Mouse (Mus musculus) embryo, embryonic 9.5 days (tissue): ENCODE measurements around the gene Krcc1.
"Not testable (repeated sequence)": the region's sequence is repeated elsewhere in the genome, so short reads cannot be mapped to it uniquely, and the experiment has no call there.

Source experiments
- DNase-seq: peaks from one replicate; pipeline ENCODE4 v3.0.0-alpha.2; 2017; ENCODE audit errors: extremely low spot score

Krcc1 gene

GRCm38 (mm10) chr6:71262142-71262833 is 9.2 kb upstream of the Krcc1 start:
- no peak for DNase-seq

GRCm38 (mm10) chr6:71267603-71268002 is 3.9 kb upstream of the Krcc1 start:
- not testable (repeated sequence) for DNase-seq

DNA sequence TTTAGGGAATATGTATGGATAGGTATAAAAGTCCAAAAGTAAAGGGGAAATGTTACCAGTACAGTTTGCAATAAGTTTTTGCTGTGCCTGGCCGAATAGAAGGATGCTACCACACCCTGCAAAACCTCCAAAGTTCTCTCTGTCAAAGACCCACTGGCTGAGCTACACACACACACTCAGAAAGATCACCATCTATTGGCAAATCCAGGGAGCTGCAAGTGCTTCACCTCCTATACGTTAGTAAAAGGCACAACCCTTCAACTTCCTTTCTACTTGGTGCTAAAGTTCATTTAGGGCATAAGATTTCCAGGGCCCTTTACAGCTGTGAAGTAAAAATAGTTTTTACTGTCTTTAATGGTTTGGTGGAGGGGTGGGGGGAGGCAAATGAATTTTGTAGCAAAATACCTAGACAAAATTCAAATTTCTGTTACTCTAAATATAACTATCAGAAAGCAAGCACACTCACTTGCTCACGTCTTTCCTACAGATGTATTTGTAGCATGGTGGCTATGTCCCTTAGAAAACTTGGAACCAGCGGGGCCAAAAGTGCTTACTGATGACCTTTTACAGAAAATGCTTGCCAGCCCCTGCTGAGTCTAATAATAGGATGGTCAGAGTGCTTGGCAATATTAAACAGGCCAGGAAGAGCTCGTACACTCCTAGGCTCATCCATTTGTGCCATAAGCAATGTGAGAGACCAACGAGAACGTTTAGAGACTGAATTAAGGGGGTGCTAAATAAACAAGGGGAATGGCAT is 2.4 kb upstream of the Krcc1 start:
- DNase-seq: no peak

DNA sequence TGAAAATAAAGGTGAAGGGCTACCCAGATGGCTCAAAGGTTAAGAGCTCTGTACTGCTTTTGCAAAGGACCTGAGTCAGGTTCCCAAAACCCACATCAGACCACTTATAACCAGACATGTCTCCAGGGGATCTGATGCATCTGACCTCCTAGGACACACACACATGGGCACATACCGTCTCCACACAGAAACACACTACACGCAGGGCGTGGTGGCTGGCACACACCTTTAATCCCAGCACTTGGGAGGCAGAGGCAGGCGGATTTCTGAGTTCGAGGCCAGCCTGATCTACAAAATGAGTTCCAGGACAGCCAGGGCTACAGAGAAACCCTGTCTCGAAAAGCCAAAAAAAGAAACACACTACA is 1.8 kb upstream of the Krcc1 start:
- DNase-seq: not testable (repeated sequence)

DNA sequence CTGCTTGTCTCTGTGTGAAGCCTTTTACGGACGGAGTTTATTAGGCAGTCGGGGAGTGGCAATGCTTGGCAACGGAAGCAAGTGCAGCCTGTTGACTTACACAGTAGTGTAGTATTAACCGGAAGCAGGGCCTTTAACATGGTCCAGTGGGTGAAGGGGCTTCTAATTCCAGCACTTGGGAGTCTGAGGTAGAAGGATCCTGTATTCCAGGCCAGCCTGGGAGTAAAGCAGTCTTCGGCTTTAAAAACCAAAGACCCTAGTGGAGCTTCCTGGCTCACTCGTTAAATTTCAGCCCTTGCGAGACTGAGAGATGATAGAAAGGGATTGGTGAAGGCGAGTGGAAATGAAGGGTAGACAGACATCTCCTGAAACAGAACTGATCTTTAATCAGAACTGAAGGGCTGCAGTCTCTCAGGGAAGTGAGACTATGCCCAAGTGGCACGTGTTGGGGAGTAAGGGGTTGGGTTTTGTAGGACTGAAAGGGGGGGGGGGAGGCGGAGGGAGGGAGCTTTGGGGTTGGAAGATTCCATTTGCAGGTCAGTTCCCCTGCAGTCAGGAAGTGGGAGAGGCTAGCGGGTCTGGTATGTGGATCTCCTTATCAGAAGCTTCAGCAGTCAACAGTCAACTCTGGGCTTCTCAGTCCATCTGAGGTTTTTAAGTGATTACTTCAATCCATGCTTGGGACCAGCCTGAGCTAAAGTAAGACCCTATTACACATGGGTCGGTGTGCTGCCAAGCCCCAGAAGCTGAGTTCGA is 998 bp upstream of the Krcc1 start:
- DNase-seq: peak; percentile 76

GRCm38 (mm10) chr6:71271057-71271388 is 454 bp upstream of the Krcc1 start:
- no peak for DNase-seq

- peak; percentile 20 for DNase-seq
Observed at GRCm38 (mm10) chr6:71272316-71272741, 852 bp downstream of the Krcc1 start.

GRCm38 (mm10) chr6:71273715-71274114 is 2.2 kb downstream of the Krcc1 start:
- no peak for DNase-seq

DNA sequence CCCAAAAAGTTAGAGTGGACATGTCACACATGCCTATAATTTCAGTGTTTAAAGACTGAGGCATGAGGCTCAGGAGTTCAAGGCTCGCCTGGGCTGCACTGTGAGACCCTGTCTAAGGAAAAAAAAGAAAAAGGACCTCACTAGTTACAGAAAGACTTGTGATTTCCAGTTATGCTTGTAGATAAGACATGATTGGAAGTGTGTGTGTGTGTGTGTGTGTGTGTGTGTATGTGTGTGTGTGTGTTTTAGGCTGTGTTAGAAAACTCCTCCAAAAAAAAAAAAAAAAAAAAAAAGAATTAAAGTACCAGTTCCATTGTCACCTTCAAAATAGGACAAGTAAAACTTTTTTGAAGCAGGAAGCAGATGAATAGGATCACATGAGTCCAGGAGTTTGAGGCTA is 3.1 kb downstream of the Krcc1 start:
- no peak for DNase-seq

- no peak for DNase-seq
Observed at GRCm38 (mm10) chr6:71279418-71279817, 7.9 kb downstream of the Krcc1 start.

DNA sequence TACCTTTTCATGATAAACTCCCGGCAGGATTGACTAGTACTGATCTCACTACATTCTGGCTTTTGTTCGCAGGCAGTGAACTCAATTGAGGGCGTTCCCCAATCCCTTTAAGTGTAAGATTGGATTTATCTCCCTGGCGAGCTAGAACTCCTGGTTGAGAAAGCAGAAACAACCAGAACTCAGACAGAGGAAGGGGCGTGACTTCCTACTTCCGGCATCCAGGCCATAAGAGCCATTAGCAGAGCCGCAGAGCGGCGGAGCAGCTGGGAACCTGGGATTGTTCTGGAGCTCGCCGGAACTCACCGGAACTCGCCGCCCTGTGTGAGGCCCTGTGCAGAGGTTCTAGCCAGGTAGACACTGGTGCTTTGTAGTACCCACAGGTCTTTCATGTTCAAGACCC is 22.0 kb downstream of the Krcc1 start:
- no peak for DNase-seq

DNA sequence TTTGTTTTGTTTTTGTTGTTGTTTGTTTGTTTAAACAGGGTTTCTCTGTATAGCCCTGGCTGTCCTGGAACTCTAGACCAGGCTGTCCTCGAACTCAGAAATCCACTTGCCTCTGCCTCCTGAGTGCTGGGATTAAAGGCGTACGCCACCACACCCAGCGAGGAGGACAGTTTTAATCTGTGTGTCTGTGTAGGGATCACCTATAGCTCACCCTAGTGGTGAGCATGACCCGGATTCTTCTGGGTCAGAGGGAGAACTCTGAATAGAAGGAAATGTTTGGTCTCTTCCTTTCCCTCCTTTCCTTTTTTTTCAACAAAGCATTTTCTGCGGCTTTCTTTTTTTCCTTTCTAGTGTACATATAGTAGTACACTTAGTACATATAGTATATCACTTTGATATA is 23.8 kb downstream of the Krcc1 start:
- DNase-seq: no peak

- no peak for DNase-seq
Observed at GRCm38 (mm10) chr6:71298051-71298450, 26.6 kb downstream of the Krcc1 start.

- peak; percentile 27 for DNase-seq
Observed at GRCm38 (mm10) chr6:71298751-71299150, 27.3 kb downstream of the Krcc1 start.

GRCm38 (mm10) chr6:71302097-71302731 is 30.7 kb downstream of the Krcc1 start:
- DNase-seq: no peak

DNA sequence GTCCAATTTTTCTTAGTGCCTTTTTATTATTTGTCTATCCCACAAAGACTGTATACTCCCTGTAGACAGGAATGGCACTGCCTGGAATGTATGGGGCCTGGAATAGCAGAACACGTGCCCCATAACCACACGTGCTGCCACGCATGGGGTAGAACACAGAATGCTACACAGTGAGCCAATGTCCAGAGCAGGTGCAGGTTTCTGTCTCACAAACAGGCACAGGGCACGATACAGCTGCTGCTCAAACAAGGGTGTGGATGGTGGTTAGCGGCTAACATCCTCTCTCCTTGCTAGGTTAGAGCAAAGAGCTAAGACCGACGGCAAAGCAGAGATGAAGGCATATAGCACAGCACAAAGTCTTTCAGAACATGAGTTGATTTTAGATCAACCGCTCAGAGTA is 36.0 kb downstream of the Krcc1 start:
- DNase-seq: no peak

DNA sequence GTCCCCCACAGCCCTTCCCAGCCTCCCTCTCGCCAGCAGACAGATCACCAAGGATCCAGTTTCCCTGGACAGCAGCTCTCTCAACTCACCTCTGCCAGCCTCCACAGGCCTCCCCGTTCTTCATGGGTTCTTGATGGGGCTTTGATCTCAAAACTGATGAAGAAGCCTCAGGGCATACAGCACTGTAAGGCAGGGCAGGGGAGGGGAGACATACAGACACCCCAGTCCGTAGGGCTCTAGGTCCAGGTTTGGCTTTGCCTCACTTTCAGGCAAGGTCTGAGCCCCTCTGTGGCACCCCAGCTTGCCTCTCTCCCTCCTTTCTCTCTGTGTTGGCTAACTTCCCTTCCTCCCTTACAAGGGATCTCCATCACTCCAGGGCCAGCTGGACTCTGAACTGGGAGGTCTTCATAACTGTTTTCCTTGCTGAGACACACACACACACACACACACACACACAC is 50.4 kb downstream of the Krcc1 start, which contains the start of gene Smyd1:
TSS of gene Smyd1 (minus strand) at position 408 of the 458 bp plus-strand sequence.
- no peak for DNase-seq

GRCm38 (mm10) chr6:71322491-71322921 is 51.0 kb downstream of the Krcc1 start, which contains the start of gene Cd8b1:
TSS of gene Cd8b1 (plus strand) at chr6:71322788.
- DNase-seq: no peak

GRCm38 (mm10) chr6:71324816-71325215 is 53.3 kb downstream of the Krcc1 start:
- DNase-seq: no peak

DNA sequence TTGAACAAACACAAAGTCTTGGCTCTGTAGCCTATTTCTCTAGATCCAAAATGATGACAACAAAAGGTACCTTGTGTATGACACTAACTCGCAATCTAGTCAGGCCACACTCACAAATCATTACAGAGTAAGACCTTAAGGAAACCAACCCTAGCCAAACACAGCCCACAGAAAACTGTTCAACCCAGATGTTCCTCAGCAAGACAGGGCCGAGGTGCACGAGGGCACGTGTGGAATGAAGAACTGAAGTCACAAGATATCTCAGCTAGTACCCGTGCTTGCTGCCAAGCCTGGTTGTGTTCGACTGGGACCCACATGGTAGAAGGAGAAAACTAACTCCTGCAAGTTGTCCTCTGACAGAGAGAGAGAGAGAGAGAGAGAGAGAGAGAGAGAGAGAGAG is 58.4 kb downstream of the Krcc1 start:
- no peak for DNase-seq

DNA sequence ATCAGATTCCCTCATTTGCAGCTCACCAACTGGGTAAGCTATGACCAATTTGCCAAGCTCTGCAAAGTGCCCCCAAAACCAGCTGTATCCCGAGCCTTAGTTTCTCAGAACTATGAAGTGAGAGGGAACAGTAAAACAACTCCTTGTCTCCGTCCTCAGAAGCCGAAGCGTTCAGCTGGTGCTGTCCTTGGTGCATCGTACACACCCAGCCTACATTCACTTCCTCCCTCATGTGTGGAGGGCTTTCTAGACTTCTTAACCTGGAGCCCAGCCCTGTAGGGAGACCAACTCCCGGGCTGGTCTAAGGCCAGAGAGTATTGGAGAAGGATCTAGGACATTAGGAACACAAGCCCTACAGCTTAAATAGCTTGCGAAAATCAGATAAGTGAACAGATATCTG is 59.0 kb downstream of the Krcc1 start:
- DNase-seq: no peak

DNA sequence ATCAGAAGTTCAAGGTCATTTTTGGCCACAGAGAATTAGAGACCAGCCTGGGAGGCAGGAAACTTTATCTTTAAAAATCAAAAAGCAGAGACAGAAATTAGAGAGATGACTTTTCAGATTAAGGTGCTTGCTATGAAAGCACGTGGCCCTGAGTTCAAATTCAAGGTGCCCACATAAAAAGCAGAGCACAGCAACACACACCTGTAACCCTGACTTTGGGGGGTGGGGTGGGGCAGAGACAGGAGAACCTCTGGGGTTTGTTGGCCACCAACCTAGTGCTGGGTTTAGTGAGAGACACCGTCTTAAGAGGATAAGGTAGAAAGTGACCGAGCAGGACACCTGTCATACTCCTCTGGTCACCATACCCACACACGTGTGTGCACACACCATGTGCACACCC is 60.0 kb downstream of the Krcc1 start:
- not testable (repeated sequence) for DNase-seq
